Comparison of ENCODE assay signal across 19 mouse cellular contexts in the genomic region with DNA sequence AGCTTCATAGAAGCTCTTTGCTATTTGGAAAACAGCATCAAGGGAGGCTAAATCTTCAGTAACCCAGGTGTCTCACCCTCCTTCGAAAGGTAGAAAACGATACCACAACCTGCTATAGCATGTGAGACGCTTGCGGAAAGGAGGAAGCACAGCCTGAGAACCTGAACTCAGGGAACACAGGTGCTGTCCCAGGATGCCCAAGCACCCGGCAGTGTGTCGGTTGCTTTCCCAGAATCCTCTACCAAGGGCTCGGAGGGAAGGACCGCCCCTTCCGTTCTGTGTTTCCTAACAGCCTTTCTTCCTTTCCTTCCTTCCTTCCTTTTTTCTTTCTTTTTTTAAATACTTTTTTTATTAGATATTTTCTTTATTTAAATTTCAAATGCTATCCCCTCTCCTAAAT. TPM values are rescaled to one million over a fixed set of nuclear protein-coding genes. Genes with fewer than 3 reads are reported as not detected.
DNase-seq lines count a peak whose midpoint lies in the region; TF ChIP-seq lines count a peak whose summit lies in the region.
"Had no signal": no experiment of that assay in that cellular context is flagged by ENCODE, and none has a peak within 500 bp of the region (broad histone marks: within the 10 kb centered on the region; RNA-seq: fewer than 3 reads in every experiment).

No protein-coding gene starts in this region.

- TF ChIP-seq POLR2A in testis, adult 2 months (IDR thresholded peaks at IDR 0.05; ENCODE audit: control insufficient read depth, low read depth, low read length) = peak; percentile 94

- H3K4me1 ChIP-seq in testis, adult 2 months (ENCODE audit: control insufficient read depth, insufficient read depth, low read length) = peaks cover 2% of the 10 kb centered on the region

- H3K27ac ChIP-seq in testis, adult 2 months (ENCODE audit: control insufficient read depth, insufficient read depth, low read depth, low read length) = peak overlapping the region; percentile 89

- peak overlapping the region; percentile 86 for H3K4me3 ChIP-seq in testis, adult 2 months (ENCODE audit: control insufficient read depth, low read depth, low read length)

- H3K27me3 ChIP-seq in testis, adult 2 months (ENCODE audit: control insufficient read depth, insufficient read depth, low read length) = no peaks in the 10 kb centered on the region
- H3K27me3 ChIP-seq: CH12.LX had no signal

- no peaks in the 10 kb centered on the region for H3K36me3 ChIP-seq in testis, adult 2 months (ENCODE audit: control insufficient read depth, insufficient read depth, low read length)
- H3K36me3 ChIP-seq: G1E had no signal

- DNase-seq in testis, postnatal 10 days (ENCODE audit: low spot score) = no peak
- DNase-seq: adrenal gland, adult 2 months; adrenal gland, adult 8-10 months; adrenal gland, postnatal 10 days; adrenal gland, postnatal 14 days; adrenal gland, postnatal 25 days; adrenal gland, postnatal 36 days; B cell, adult 2 months; cerebellum, adult 11 months; cerebellum, adult 11-12 months; cerebellum, adult 18-20 months; cerebellum, adult 2 months had no signal

- TF ChIP-seq CTCF in testis, adult 2 months (IDR thresholded peaks at IDR 0.05; ENCODE audit: control insufficient read depth, insufficient read depth, insufficient replicate concordance, low read depth, low read length) = no peak

RNA-seq across cellular contexts. Expression of a gene that starts 30.5 kb away (rescaled TPM):
- 0.73 and 0.95 TPM in 2 replicates for polyA plus RNA-seq in testis, adult 2 months (2012; rRNA removed)
- polyA plus RNA-seq: activated CD4-positive, CD25-positive, alpha-beta regulatory T cell, adult 4 months; C2C12; CD4-positive, CD25-positive, alpha-beta regulatory T cell, adult 4 months; cerebellum, adult 2 months; G1E; Patski had no signal
